Mouse (Mus musculus): ENCODE measurements at regions not wholly inside any gene's neighbourhood (a gene's known extent, or its start where the extent isn't known, plus 50 kb on each side); places are given as distances from the start of the nearest gene placed in this dataset.
A peak's percentile ranks its signal among the peaks of the same experiment; 100 is the strongest.

DNA sequence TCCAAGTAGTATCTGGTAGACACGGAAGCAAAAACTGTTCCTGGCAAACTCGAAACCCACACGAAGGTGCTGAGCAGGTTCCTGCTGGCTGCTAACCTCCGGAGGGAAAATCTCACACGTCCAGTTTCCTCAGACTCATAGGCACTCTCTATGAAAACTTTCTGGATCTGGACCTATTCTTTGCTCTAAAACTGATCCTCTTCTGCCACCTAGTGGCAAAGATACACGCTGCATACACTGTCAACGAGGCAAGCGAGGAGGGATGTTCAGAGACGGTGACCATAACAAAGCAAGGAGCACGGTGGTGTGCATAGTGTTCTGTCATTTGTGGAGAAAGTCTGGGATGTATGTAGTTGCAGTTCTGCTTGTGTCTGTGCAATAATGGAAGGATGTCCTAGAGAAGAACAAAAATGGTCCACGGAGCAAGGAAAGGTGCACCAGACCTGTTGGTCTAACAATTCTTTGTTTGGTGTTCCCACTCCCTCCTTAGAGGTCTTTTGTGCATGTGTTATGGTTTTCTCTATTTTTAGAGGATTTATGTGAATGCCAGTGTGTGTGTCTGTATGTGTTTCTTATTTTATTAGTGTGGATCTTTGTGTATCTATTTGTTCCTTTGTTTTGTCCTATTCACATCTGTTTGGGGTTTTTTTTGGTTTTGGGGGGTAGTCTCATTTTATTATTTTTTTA lies 57.0 kb upstream of the Siglech start:
- Histone ChIP-seq H3K27me3 (ENCODE audit: control insufficient read depth, insufficient read depth, low read length) (no peaks in the 10 kb centered on the region), H3K9ac (ENCODE audit: low read depth, low read length) (no peak overlapping the region), H3K4me3 (no peak overlapping the region), H3K36me3 (ENCODE audit: control insufficient read depth, insufficient read depth, low read length) (no peaks in the 10 kb centered on the region), H3K4me1 (ENCODE audit: control insufficient read depth, insufficient read depth, low read length) (no peaks in the 10 kb centered on the region), H3K79me2 (replicated peaks; ENCODE audit: control insufficient read depth, insufficient read depth, low read length) (no peaks in the 10 kb centered on the region), H3K27ac (no peak overlapping the region)
- DNase-seq: no peak
- no peak for TF ChIP-seq POLR2A (IDR thresholded peaks at IDR 0.05; ENCODE audit: insufficient read depth, low read depth, low read length)
- no peak for TF ChIP-seq EP300 (IDR thresholded peaks at IDR 0.05; ENCODE audit: insufficient read depth, low read depth, low read length)
- peak; percentile 80 for TF ChIP-seq CTCF (IDR thresholded peaks at IDR 0.05)
- 12% methylated on average over 11 of the region's 11 CpGs for WGBS
- intact Hi-C loops (cut with DNase I): loop anchor here (10.0 kb wide), 1 partner anchor 866 kb away; no protein-coding TSS in a partner anchor

All from heart, adult 2 months (tissue).